Mouse (Mus musculus) gastrocnemius, postnatal 4 days (tissue): ENCODE results near the gene Kcnip1. TPM values are rescaled to one million over a fixed set of nuclear protein-coding genes. Genes with fewer than 3 reads are reported as not detected.

ENCODE experiments used
- DNase-seq, 2 experiments: peaks; one replicate each; pipeline ENCODE4 v3.0.0; 2021 to 2022; ENCODE audit warnings: low spot score in 2 of 2, mixed read lengths in 2 of 2
- long read RNA-seq, 2 experiments: library from polyadenylated mRNA; stranded (forward); transcript quantifications; one replicate each; pipeline ENCODE4 v2.0.0; 2021
- total RNA-seq, 2 experiments: library from RNA; stranded (reverse); gene quantifications; 2 replicates each; pipeline ENCODE4 v1.2.3; 2021

Gene Kcnip1
- total RNA-seq = under 1 TPM; 0.21 to 0.47 TPM
- long read RNA-seq, experiment 1 = 0 reads
- long read RNA-seq, experiment 2 = 0 reads

GRCm38 (mm10) chr11:33992938-33993337, at the start of gene Kcnip1:
Kcnip1 (minus strand) TSS chr11:33993152.
- peak in 1 of 2 experiments; percentile 23 for DNase-seq

GRCm38 (mm10) chr11:34040061-34040460, 47.1 kb upstream of the Kcnip1 start:
- no peak for DNase-seq

GRCm38 (mm10) chr11:34035909-34036658, 43.1 kb upstream of the Kcnip1 start:
- no peak for DNase-seq

GRCm38 (mm10) chr11:34034794-34035193, 41.8 kb upstream of the Kcnip1 start:
- no peak for DNase-seq

- DNase-seq = no peak
These were observed 41.1 kb upstream of the Kcnip1 start for GRCm38 (mm10) chr11:34034008-34034505.

GRCm38 (mm10) chr11:34031015-34031805, 38.3 kb upstream of the Kcnip1 start:
- no peak for DNase-seq

- DNase-seq = no peak
These were observed 36.7 kb upstream of the Kcnip1 start for GRCm38 (mm10) chr11:34029658-34030057.

GRCm38 (mm10) chr11:34025091-34025490, 32.1 kb upstream of the Kcnip1 start:
- no peak for DNase-seq

- no peak for DNase-seq
These were observed 19.2 kb upstream of the Kcnip1 start for GRCm38 (mm10) chr11:34012007-34012652.

- DNase-seq = peak in 1 of 2 experiments; percentile 22
These were observed 17.9 kb upstream of the Kcnip1 start for GRCm38 (mm10) chr11:34010859-34011172.

GRCm38 (mm10) chr11:34010133-34010858, 17.3 kb upstream of the Kcnip1 start:
- no peak for DNase-seq

- DNase-seq = no peak
These were observed 16.6 kb upstream of the Kcnip1 start for GRCm38 (mm10) chr11:34009316-34010087.

GRCm38 (mm10) chr11:34008702-34009101, 15.8 kb upstream of the Kcnip1 start:
- peak; percentile 26 to 28 for DNase-seq

GRCm38 (mm10) chr11:34008214-34008613, 15.3 kb upstream of the Kcnip1 start:
- no peak for DNase-seq

GRCm38 (mm10) chr11:34007616-34008015, 14.7 kb upstream of the Kcnip1 start:
- no peak for DNase-seq

- DNase-seq = no peak
These were observed 9.6 kb upstream of the Kcnip1 start for GRCm38 (mm10) chr11:34002593-34002965.

- DNase-seq = peak in 1 of 2 experiments; percentile 36
These were observed 9.1 kb upstream of the Kcnip1 start for GRCm38 (mm10) chr11:34001938-34002592.

GRCm38 (mm10) chr11:34000416-34000815, 7.5 kb upstream of the Kcnip1 start:
- no peak for DNase-seq

- no peak for DNase-seq
These were observed 5.3 kb upstream of the Kcnip1 start for GRCm38 (mm10) chr11:33998244-33998643.

- no peak for DNase-seq
These were observed 544 bp upstream of the Kcnip1 start for GRCm38 (mm10) chr11:33993496-33993895.
